Mouse (Mus musculus) 3134 (cell line): ENCODE measurements at regions not wholly inside any gene's neighbourhood (a gene's known extent, or its start where the extent isn't known, plus 50 kb on each side); places are given as distances from the start of the nearest gene placed in this dataset.

ENCODE experiments used
- DNase-seq: peaks from one replicate; pipeline ENCODE4 v3.0.0-alpha.2; 2011; ENCODE audit warnings: low spot score; ENCODE audit not compliant: insufficient read length; ENCODE audit errors: extremely low read depth

GRCm38 (mm10) chr10:119058493-119059020 is 181.3 kb downstream of the Cand1 start:
- DNase-seq: no peak

- DNase-seq: no peak
These were observed 184.6 kb downstream of the Cand1 start for GRCm38 (mm10) chr10:119055199-119055785.

GRCm38 (mm10) chr10:119054191-119055175 is 184.5 kb upstream of the Dyrk2 start:
- DNase-seq: no peak

GRCm38 (mm10) chr10:119052441-119053041 is 182.5 kb upstream of the Dyrk2 start:
- no peak for DNase-seq

- DNase-seq: no peak
These were observed 181.6 kb upstream of the Dyrk2 start for GRCm38 (mm10) chr10:119051598-119051997.

- peak; percentile 80 for DNase-seq
These were observed 180.1 kb upstream of the Dyrk2 start for GRCm38 (mm10) chr10:119050017-119050685.

GRCm38 (mm10) chr10:119048643-119049420 is 178.8 kb upstream of the Dyrk2 start:
- no peak for DNase-seq

GRCm38 (mm10) chr10:119045059-119045458 is 175.1 kb upstream of the Dyrk2 start:
- DNase-seq: no peak

GRCm38 (mm10) chr10:119043069-119043468 is 173.1 kb upstream of the Dyrk2 start:
- no peak for DNase-seq

- DNase-seq: no peak
These were observed 170.2 kb upstream of the Dyrk2 start for GRCm38 (mm10) chr10:119040205-119040604.

GRCm38 (mm10) chr10:119039732-119040131 is 169.7 kb upstream of the Dyrk2 start:
- no peak for DNase-seq

GRCm38 (mm10) chr10:119038991-119039390 is 169.0 kb upstream of the Dyrk2 start:
- DNase-seq: no peak

GRCm38 (mm10) chr10:119037781-119038180 is 167.8 kb upstream of the Dyrk2 start:
- no peak for DNase-seq

GRCm38 (mm10) chr10:119035863-119036262 is 165.9 kb upstream of the Dyrk2 start:
- no peak for DNase-seq

GRCm38 (mm10) chr10:119034396-119034795 is 164.4 kb upstream of the Dyrk2 start:
- no peak for DNase-seq

GRCm38 (mm10) chr10:119031282-119032275 is 161.6 kb upstream of the Dyrk2 start:
- DNase-seq: no peak

GRCm38 (mm10) chr10:119028480-119029137 is 158.6 kb upstream of the Dyrk2 start:
- DNase-seq: no peak

- no peak for DNase-seq
These were observed 157.4 kb upstream of the Dyrk2 start for GRCm38 (mm10) chr10:119027241-119027901.
